Mouse (Mus musculus) adipocyte (in vitro differentiated cells): Measurements from ENCODE around the gene Asic3.
"Not testable (repeated sequence)": the region's sequence is repeated elsewhere in the genome, so short reads cannot be mapped to it uniquely, and the experiment has no call there.

Source experiments
- DNase-seq: peaks from one replicate; pipeline ENCODE4 v3.0.0-alpha.2; 2016; ENCODE audit warnings: low spot score

Gene Asic3

DNA sequence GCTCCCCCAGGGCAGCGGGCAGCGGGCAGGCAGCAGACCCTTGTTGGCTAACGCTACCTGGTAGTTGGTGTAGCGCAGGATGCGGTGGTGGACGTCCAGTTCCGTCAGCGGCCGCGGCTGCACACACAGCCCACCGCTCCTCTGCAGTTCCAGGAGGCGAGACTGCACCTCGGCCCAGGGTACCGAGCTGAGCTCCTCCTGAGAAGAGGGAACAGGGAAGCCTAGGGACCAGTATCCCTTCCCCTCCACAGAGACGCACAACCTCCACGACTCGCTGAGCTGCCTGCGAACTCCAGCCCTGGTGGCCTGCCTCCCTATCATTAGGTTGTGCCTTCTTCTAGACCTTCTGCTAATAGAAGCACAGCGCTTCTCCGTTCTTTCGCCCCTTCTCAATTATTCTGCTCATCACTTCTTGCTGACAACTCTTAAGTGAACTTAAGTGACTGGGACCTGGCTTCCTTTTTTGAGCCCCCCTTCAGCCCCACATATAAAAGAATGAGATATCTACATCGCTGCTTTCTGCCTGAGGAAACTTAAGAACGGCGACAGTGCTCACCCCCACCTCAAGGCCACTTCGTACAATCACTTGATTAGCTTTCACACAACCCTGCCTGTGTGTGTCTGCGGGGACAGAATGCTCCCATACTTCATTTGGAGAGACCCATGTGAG lies 24.8 kb upstream of the Asic3 start:
- DNase-seq = no peak

- DNase-seq = peak; percentile 38
Measured at GRCm38 (mm10) chr5:24389011-24389657, 24.1 kb upstream of the Asic3 start.

- DNase-seq = no peak
Measured at GRCm38 (mm10) chr5:24389658-24390020, 23.6 kb upstream of the Asic3 start.

- DNase-seq = no peak
Measured at GRCm38 (mm10) chr5:24391864-24392263, 21.3 kb upstream of the Asic3 start, which contains the start of gene Atg9b. TSS of gene Atg9b (minus strand) at chr5:24392143.

DNA sequence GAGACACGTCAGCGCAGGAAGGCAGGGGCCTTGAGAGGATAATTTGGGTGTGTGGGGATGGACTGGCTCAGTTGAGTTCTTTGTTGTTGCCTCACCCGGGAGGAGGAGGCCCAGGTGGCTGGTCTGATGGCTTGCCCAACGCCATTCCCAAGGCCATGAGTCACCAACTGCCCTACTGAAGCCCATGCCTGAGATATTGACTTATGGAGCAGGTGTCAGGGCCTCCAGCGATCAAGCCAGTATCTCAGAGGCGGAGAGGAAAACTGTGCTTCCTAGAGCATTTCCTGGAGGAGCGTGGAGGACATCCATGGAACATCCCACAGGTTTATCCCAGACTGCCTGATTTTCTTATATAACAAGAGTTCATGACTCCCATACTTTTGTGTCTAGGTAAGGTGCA lies 20.5 kb upstream of the Asic3 start:
- no peak for DNase-seq

GRCm38 (mm10) chr5:24393392-24393997 lies 19.7 kb upstream of the Asic3 start, which contains the start of gene Abcb8:
TSS of gene Abcb8 (plus strand) at chr5:24393663.
- peak; percentile 95 for DNase-seq

DNA sequence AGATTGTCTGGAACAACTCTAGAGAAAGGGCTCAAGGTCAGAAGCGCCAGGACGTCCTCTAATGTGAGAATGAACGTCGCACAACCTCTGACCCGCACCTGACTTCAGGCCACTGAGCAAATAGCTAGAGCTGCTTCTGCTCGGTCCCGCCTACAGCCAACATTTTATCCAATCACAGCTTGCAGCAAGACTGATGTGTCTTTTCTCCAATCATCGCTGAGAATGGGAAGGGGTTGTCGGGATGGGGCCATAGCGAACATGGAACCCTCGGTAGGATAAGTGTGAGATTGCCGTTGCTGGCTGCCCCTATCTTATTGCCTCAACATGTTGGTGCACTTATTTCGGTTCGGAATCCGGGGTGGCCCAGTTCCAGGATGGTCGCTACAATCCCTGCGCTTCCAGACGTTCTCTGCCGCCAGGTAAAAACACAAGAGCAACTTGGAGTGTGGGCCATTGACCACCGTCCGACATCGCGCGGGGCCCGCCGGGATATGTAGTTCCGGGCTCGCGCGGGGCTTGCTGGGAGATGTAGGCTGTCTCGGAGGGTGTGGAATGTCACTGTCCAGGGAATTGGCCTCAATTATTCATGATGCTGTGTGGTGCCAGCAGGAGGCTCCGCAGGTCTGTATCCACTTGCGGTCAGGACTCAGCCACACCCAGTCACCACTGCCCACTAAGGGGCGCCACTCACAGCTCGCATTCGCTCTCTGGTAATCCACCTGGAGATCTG lies 18.9 kb upstream of the Asic3 start:
- peak; percentile 98 for DNase-seq

DNA sequence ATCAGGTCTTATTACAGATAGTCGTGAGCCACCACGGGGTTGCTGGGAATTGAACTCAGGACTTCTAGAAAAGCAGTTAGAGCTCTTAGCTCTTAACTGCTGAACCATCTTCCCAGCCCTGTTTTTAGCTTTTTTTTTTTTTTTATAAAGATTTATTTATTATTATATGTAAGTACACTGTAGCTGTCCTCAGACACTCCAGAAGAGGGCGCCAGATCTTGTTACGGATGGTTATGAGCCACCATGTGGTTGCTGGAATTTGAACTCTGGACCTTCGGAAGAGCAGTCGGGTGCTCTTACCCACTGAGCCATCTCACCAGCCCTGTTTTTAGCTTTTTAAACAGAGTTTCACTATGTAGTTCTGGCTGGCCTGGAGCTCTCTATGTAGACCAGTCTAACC lies 16.9 kb upstream of the Asic3 start:
- DNase-seq = not testable (repeated sequence)

- no peak for DNase-seq
Measured at GRCm38 (mm10) chr5:24399686-24400085, 13.5 kb upstream of the Asic3 start.

DNA sequence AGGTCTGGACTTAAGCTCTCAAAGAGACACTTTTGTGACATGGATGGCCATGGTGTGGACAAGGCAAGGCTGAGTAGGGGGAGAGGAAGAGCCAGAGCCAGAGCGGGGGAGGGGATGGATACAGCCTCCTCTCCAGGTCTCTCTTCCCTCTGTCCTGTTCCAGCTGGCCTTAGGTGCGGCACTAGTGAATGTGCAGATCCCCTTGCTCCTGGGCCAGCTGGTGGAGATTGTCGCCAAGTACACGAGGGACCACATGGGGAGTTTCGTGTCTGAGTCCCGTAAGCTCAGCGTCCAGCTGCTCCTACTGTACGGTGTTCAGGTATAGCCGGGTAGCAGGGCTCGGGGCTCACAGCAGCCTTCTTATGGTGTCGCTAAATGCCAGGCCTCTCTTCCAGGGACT lies 12.8 kb upstream of the Asic3 start:
- DNase-seq = no peak

GRCm38 (mm10) chr5:24400911-24401605 lies 12.1 kb upstream of the Asic3 start:
- no peak for DNase-seq

DNA sequence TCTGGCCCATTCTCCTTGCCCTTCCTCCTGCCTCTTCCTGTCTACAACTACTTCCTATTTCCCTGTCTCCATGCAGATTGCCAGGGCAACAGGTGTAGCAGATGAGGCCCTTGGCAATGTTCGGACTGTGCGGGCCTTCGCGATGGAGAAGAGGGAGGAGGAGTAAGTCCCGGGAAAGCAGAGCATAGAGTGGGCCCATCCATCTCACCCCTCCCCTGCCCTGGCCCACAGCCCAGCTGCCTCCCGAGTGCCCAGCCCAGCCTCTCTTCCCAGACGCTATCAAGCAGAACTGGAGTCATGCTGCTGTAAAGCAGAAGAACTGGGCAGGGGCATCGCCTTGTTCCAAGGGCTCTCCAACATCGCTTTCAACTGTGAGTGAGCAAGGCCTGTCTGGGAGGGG lies 11.2 kb upstream of the Asic3 start:
- DNase-seq = no peak

GRCm38 (mm10) chr5:24404594-24405360 lies 8.4 kb upstream of the Asic3 start:
- DNase-seq = peak; percentile 47

DNA sequence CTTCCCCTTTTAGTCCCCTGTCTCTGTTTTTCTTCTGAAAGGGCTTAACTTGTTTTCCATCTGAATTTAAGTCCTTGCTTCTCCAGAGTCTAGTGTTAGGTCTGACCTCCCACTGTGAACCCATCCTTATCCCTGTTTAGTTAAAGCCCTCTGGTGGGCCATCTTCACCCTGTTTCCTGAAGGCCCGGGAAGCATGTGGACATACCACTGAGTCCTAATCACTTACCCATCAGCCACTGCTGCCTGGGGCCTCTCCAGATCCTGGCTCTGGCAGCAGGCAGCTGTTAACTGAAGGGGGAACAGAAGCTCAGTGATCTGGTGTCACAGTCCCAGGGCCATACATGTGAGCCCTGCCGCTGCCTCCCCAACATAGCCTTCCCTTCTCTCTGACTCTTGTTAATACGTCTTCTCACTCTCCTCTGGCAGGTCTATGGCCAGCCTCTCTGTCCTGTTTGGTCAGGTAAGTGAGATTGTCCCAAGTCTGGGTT lies 7.8 kb upstream of the Asic3 start:
- DNase-seq = no peak

- DNase-seq = no peak
Measured at GRCm38 (mm10) chr5:24408651-24409050, 4.5 kb upstream of the Asic3 start.

GRCm38 (mm10) chr5:24409466-24409865 lies 3.7 kb upstream of the Asic3 start:
- DNase-seq = no peak

- peak; percentile 24 for DNase-seq
Measured at GRCm38 (mm10) chr5:24412063-24412462, 1.1 kb upstream of the Asic3 start.

DNA sequence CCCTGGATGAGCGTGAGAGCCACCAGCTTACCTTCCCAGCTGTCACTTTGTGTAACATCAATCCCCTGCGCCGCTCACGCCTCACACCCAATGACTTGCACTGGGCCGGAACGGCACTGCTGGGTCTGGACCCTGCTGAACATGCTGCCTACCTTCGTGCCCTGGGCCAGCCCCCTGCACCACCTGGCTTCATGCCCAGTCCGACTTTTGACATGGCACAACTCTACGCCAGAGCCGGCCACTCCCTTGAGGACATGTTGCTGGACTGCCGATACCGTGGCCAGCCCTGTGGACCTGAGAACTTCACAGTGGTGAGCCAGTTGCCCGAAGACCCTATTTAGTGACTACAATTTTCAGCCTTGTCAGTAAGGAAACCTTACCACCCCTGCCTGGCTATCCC lies 746 bp downstream of the Asic3 start:
- DNase-seq = no peak

- DNase-seq = peak; percentile 49
Measured at GRCm38 (mm10) chr5:24416222-24416736, 3.1 kb downstream of the Asic3 start.

DNA sequence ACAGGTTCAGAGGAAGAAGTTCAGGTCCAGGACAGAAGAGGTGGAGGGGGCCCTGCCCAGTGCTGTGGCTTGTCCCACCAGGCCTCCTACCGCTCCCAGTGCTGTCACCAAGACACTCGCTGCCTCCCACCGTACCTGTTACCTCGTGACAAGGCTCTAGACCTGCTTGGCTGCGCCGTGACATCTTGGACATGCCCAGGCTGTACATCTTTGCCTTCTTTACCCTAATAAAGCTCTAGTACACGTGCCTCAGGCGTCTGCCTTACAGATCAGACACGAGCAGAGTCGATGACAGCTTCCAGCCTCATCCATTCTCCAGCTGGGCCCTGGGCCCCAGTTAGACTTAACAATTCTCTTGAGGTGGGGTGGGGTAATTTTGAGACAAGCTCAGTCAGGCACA lies 4.4 kb downstream of the Asic3 start:
- DNase-seq = no peak

DNA sequence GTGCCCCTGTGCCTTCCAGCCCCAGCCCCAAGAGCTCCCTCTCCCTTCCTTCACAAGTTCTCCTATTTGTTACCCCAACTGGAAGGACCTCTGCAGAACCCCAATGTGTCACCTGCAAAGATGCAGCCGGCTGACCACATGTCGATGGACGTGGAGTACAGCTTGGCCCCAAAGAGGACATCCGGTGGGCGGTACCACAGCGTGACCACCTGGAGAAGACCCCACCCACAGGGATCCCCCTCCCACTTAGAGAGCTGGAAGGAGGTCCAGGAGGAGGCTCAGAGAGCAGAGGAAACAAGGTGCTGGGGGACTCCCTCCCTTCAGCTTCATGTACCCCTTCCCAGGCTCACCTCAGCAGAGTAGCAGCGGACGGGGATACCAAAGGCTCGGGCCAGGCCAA lies 7.2 kb downstream of the Asic3 start:
- DNase-seq = no peak
